Mouse (Mus musculus) forebrain, embryonic 16.5 days (tissue): ENCODE measurements around the gene Tmem132d. TPM values are rescaled to one million over a fixed set of nuclear protein-coding genes. Genes with fewer than 3 reads are reported as not detected.
A peak's percentile ranks its signal among the peaks of the same experiment; 100 is the strongest.

Source experiments
- ATAC-seq: fragments of 200-750 bp; cut with Nextera tagmentation; 2 replicates; pipeline ENCODE4 v1.8.0; 2017; ENCODE audit warnings: mild to moderate bottlenecking, moderate library complexity
- H3K27ac ChIP-seq: fragments of 300-500 bp; sonication (generic); 2 replicates; pipeline ENCODE4 v1.5.1; 2014; ENCODE audit warnings: low read length, control low read depth
- H3K27me3 ChIP-seq: fragments of 300-500 bp; sonication (generic); replicated peaks from 2 replicates; pipeline ENCODE4 v1.6.1; 2014; ENCODE audit warnings: low read length; ENCODE audit not compliant: control insufficient read depth, insufficient read depth
- H3K36me3 ChIP-seq: fragments of 300-500 bp; sonication (generic); 2 replicates; pipeline ENCODE4 v1.6.1; 2014; ENCODE audit not compliant: control insufficient read depth, insufficient read depth
- H3K4me1 ChIP-seq: fragments of 300-500 bp; sonication (generic); replicated peaks from 2 replicates; pipeline ENCODE4 v1.6.1; 2014; ENCODE audit warnings: low read length; ENCODE audit not compliant: control insufficient read depth, insufficient read depth
- H3K4me2 ChIP-seq: fragments of 300-500 bp; sonication (generic); 2 replicates; pipeline ENCODE4 v1.6.1; 2014; ENCODE audit warnings: mild to moderate bottlenecking, low read length, control low read depth
- H3K4me3 ChIP-seq: fragments of 300-500 bp; sonication (generic); replicated peaks from 2 replicates; pipeline ENCODE4 v1.5.1; 2014; ENCODE audit warnings: mild to moderate bottlenecking, low read length, control low read depth
- H3K9ac ChIP-seq: fragments of 300-500 bp; sonication (generic); replicated peaks from 2 replicates; pipeline ENCODE4 v1.6.1; 2014; ENCODE audit warnings: low read depth, low read length, control low read depth
- H3K9me3 ChIP-seq: fragments of 300-500 bp; sonication (generic); 2 replicates; pipeline ENCODE4 v1.6.1; 2016; ENCODE audit warnings: low read length; ENCODE audit not compliant: control insufficient read depth
- WGBS: fragments of 180-500 bp; shearing (Covaris S2); extraction: QIAGEN DNeasy Blood & Tissue Kit; methylation state at CpG from one replicate; pipeline ENCODE4 v1.1.7; 2014; 5-methylcytosine and 5-hydroxymethylcytosine counted together
- polyA plus RNA-seq: library from polyadenylated mRNA; unstranded; fragments of >200 nt; fragmentation: Nextera tagmentation; extraction: Ambion mirVana; gene quantifications from 2 replicates; pipeline ENCODE4 v1.2.1, GENCODE M21; 2015

Gene Tmem132d
- polyA plus RNA-seq, 1 experiment from 2014 or later, result 1.7 TPM

GRCm38 (mm10) chr5:127741331-127741730 is 691.5 kb downstream of the Tmem132d start:
- Histone ChIP-seq H3K4me2 (peak overlapping the region; percentile 29; the same call in 1 of the 2 replicates), H3K9ac (no peak overlapping the region), H3K4me1 (peaks cover 3% of the 10 kb centered on the region; the same call in 1 of the 2 replicates), H3K4me3 (0 out of 2 replicates have a peak overlapping the region, but pooled peaks have one; percentile 11), H3K36me3 (no peaks in the 10 kb centered on the region), H3K9me3 (no peaks in the 10 kb centered on the region), H3K27me3 (no peaks in the 10 kb centered on the region), H3K27ac (no peak overlapping the region)
- no peak for ATAC-seq
- 45% methylated on average over 16 of the region's 16 CpGs for WGBS

Other genes with a start within 250 kb of the Tmem132d start
- gene Fzd10, start 167.8 kb upstream of the Tmem132d start, polyA plus RNA-seq, result 0.38 and 0.52 TPM in 2 replicates